Mouse (Mus musculus) forebrain, embryonic 14.5 days (tissue): Measurements from ENCODE around the gene Xpo1. TPM values are rescaled to one million over a fixed set of nuclear protein-coding genes. Genes with fewer than 3 reads are reported as not detected.

ENCODE experiments used
- ATAC-seq: fragments of 200-750 bp; cut with Nextera tagmentation; 2 replicates; pipeline ENCODE4 v1.8.0; 2017; ENCODE audit warnings: mild to moderate bottlenecking, moderate library complexity
- DNase-seq: peaks from one replicate; pipeline ENCODE4 v3.0.0-alpha.2; 2015; ENCODE audit warnings: low spot score
- H3K27ac ChIP-seq: fragments of 300-500 bp; sonication (generic); 2 replicates; pipeline ENCODE4 v1.5.1; 2014; ENCODE audit warnings: low read depth, mild to moderate bottlenecking, control low read depth, low read length, moderate library complexity
- H3K27me3 ChIP-seq: fragments of 300-500 bp; sonication (generic); replicated peaks from 2 replicates; pipeline ENCODE4 v1.6.1; 2014; ENCODE audit warnings: low read length, control low read depth, mixed read lengths; ENCODE audit not compliant: control insufficient read depth, insufficient read depth
- H3K36me3 ChIP-seq: fragments of 300-500 bp; sonication (generic); 2 replicates; pipeline ENCODE4 v1.6.1; 2014; ENCODE audit warnings: low read length, control low read depth; ENCODE audit not compliant: control insufficient read depth, insufficient read depth
- H3K4me1 ChIP-seq: fragments of 300-500 bp; sonication (generic); 2 replicates; pipeline ENCODE4 v1.6.1; 2014; ENCODE audit warnings: antibody characterized with exemption, low read length, control low read depth; ENCODE audit not compliant: control insufficient read depth, insufficient read depth
- H3K4me2 ChIP-seq: fragments of 300-500 bp; sonication (generic); 2 replicates; pipeline ENCODE4 v1.6.1; 2014; ENCODE audit warnings: mild to moderate bottlenecking, control low read depth, low read length
- H3K4me3 ChIP-seq: fragments of 300-500 bp; sonication (generic); 2 replicates; pipeline ENCODE4 v1.5.1; 2014; ENCODE audit warnings: low read depth, low read length, control low read depth
- H3K9ac ChIP-seq: fragments of 300-500 bp; sonication (generic); 2 replicates; pipeline ENCODE4 v1.6.1; 2014; ENCODE audit warnings: mild to moderate bottlenecking, low read length, control low read depth, moderate library complexity
- H3K9me3 ChIP-seq: fragments of 300-500 bp; sonication (generic); replicated peaks from 2 replicates; pipeline ENCODE4 v1.6.1; 2016; ENCODE audit warnings: low read length, control low read depth, mixed read lengths; ENCODE audit not compliant: control insufficient read depth
- WGBS: fragments of 180-500 bp; shearing (Covaris S2); extraction: QIAGEN DNeasy Blood & Tissue Kit; methylation state at CpG from one replicate; pipeline ENCODE4 v1.1.7; 2014; 5-methylcytosine and 5-hydroxymethylcytosine counted together
- polyA plus RNA-seq: library from polyadenylated mRNA; unstranded; fragments of >200 nt; fragmentation: Nextera tagmentation; extraction: Ambion mirVana; gene quantifications from 2 replicates; pipeline ENCODE4 v1.2.1, GENCODE M21; 2014

The Xpo1 gene
- polyA plus RNA-seq, 1 experiment from 2014 or later: 94.5 TPM

GRCm38 (mm10) chr11:23256194-23256802 is 457 bp downstream of the Xpo1 start:
- Histone ChIP-seq H3K27ac (peak overlapping the region; percentile 100), H3K4me1 (peaks cover 6% of the 10 kb centered on the region), H3K36me3 (no peaks in the 10 kb centered on the region), H3K4me3 (peak overlapping the region; percentile 93), H3K27me3 (no peaks in the 10 kb centered on the region), H3K9ac (peak overlapping the region; percentile 98), H3K4me2 (peak overlapping the region; percentile 86), H3K9me3 (no peaks in the 10 kb centered on the region)
- ATAC-seq (peak; percentile 40), DNase-seq (peak; percentile 24)
- WGBS: 0% methylated on average over 39 of the region's 51 CpGs

DNA sequence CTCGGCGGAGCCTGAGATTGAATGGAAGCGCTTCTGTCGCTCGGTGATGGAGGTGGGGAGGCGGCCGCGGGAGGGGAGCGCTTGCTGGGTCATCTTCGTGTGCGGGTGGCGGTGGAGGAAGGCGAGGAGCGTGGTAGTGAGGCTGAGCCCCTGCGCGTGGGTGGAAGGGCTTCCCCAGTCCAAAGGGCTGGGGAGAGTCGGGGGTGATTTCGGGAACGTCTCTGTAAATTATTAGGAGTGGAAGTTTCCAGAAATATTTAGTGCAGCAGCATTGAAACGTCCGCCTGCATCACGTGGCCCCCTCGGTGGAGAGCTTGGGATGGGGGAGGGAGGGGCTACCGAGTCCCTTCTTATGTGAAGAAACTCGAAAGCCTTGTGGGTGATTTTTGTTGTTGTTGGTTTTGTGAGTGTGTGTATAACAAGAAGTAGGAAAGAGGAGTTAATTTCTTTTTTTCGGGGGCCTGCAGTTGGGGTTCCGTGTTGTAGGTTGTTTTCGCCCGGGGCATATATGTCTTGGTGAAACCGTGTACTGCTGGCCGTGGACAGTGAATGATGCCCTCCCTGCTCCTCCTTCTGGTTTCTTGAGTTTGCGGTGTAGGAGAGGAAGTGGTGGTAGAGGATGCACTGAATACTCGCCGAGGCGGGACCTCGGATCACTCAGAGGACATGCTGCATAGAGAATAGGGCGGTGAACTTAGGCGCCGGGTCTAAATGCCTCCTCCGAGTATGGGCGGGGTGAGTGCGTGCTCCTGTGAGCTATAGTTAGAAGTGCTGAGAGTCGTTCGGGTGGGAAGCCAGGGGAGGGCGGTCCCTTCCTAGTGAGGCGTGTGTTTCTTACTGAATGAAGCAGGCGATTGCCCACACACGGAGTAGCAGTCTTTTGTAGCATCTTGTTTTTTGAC is 1.2 kb downstream of the Xpo1 start:
- peak overlapping the region; percentile 100 for H3K27ac ChIP-seq
- peak overlapping the region; percentile 98 for H3K9ac ChIP-seq
- no peaks in the 10 kb centered on the region for H3K9me3 ChIP-seq
- peak overlapping the region; percentile 93 for H3K4me3 ChIP-seq
- peaks cover 6% of the 10 kb centered on the region for H3K4me1 ChIP-seq
- ATAC-seq (no peak), DNase-seq (peak; percentile 82)
- WGBS: 0% methylated on average over 48 of the region's 48 CpGs
- H3K36me3 ChIP-seq: peaks cover 1% of the 10 kb centered on the region; the same call in 1 of the 2 replicates
- H3K4me2 ChIP-seq: peak overlapping the region; percentile 86
- no peaks in the 10 kb centered on the region for H3K27me3 ChIP-seq

DNA sequence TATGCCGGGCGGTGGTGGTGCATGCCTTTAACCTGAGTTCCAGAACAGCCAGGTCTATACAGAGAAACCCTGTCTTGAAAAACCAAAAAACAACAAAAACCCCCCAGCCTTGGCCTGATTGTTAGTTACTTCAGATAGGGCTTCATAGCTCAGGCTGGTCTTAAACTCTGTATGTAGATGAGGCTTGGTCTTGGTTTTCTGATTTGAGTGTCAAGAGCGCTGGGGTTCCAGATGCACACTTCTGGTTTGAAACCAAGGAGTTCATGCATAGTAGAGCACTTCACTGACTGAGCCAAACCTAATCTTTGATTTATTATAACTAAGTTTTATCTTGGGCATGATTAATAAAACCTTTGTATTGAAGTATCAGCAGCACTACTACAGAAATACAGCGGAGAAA is 3.2 kb downstream of the Xpo1 start:
- no peaks in the 10 kb centered on the region for H3K9me3 ChIP-seq
- no peak for DNase-seq
- ATAC-seq: no peak
- peak overlapping the region; percentile 20; the same call in 1 of the 2 replicates for H3K4me2 ChIP-seq
- H3K27ac ChIP-seq: no peak overlapping the region
- H3K27me3 ChIP-seq: no peaks in the 10 kb centered on the region
- no peak overlapping the region for H3K4me3 ChIP-seq
- no peak overlapping the region; the same call in 1 of the 2 replicates for H3K9ac ChIP-seq
- peaks cover 21% of the 10 kb centered on the region for H3K36me3 ChIP-seq
- WGBS: 90% methylated on average over 4 of the region's 4 CpGs
- H3K4me1 ChIP-seq: peaks cover 6% of the 10 kb centered on the region

DNA sequence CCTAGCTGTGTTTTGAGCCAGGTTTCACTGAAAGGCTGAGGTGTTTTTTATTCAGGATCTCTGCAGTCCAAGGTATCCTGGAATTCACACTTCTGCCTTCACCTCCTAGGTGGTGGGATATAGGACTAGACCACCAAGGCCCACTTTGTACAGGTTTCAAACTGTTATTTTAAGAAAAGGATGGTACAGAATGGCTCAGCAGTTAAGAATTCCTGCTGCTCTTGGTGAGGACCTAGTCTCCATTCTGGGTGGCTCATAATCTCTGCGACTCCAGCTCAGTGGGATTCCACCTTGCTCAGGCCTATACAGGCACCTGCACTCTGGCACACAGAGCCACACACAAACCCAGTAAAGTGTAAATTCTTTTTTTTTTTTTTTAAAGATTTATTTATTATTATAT is 3.6 kb downstream of the Xpo1 start:
- Histone ChIP-seq H3K4me2 (no peak overlapping the region), H3K4me1 (peaks cover 6% of the 10 kb centered on the region), H3K27me3 (no peaks in the 10 kb centered on the region), H3K9ac (no peak overlapping the region), H3K27ac (no peak overlapping the region), H3K4me3 (no peak overlapping the region), H3K36me3 (peaks cover 25% of the 10 kb centered on the region), H3K9me3 (no peaks in the 10 kb centered on the region)
- no peak for ATAC-seq
- WGBS: 66% methylated on average over 1 of the region's 1 CpGs
- DNase-seq: no peak

DNA sequence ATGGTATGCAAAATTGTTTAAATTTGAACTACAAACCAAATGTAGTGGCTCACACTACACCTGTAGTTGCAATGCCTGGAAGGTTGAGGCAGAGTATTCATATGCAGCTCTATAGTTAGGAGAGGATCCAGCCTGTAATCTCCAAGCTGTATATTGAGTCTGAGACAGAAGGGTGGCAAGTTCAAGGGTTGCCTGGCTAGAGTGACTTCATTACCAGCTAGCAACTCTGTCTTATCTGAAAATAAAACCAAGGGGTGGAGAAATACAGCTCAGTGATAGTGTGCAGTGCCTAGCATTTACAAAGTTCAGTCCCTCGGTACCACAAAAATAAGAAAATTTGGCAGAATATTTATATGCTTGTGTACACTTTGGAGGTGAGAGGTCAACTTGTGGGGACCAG is 4.3 kb downstream of the Xpo1 start:
- H3K4me2 ChIP-seq: no peak overlapping the region
- DNase-seq: no peak
- no peaks in the 10 kb centered on the region for H3K9me3 ChIP-seq
- ATAC-seq: no peak
- no peaks in the 10 kb centered on the region for H3K27me3 ChIP-seq
- H3K4me1 ChIP-seq: peaks cover 4% of the 10 kb centered on the region
- peaks cover 32% of the 10 kb centered on the region for H3K36me3 ChIP-seq
- no peak overlapping the region for H3K27ac ChIP-seq
- H3K4me3 ChIP-seq: no peak overlapping the region
- H3K9ac ChIP-seq: no peak overlapping the region
- WGBS: 100% methylated on average over 1 of the region's 1 CpGs

DNA sequence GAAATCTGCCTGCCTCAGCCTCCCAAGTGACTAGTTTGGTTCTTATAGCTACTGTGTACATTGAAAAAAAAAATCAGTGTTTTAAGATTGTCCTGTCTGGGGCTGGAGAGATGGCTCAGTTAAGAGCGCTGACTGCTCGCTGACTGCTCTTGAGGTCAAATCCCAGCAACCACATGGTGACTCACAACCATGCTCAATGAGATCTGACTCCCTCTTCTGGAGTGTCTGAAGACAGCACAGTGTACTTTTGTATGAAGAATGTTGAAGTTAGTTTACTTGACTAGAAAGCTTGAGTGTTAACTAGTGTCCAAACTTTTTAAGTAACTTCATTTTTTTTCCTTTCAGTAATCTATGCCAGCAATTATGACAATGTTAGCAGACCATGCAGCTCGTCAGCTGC is 5.6 kb downstream of the Xpo1 start:
- Histone ChIP-seq H3K27me3 (no peaks in the 10 kb centered on the region), H3K4me2 (no peak overlapping the region), H3K9me3 (no peaks in the 10 kb centered on the region), H3K27ac (no peak overlapping the region), H3K4me3 (no peak overlapping the region), H3K9ac (no peak overlapping the region), H3K4me1 (peaks cover 4% of the 10 kb centered on the region), H3K36me3 (peaks cover 45% of the 10 kb centered on the region)
- ATAC-seq (no peak), DNase-seq (no peak)
- WGBS: 82% methylated on average over 3 of the region's 3 CpGs

- no peak for DNase-seq
- Histone ChIP-seq H3K4me3 (no peak overlapping the region), H3K36me3 (peaks cover 61% of the 10 kb centered on the region), H3K4me1 (no peaks in the 10 kb centered on the region), H3K9ac (no peak overlapping the region), H3K27ac (no peak overlapping the region), H3K27me3 (no peaks in the 10 kb centered on the region), H3K4me2 (no peak overlapping the region), H3K9me3 (no peaks in the 10 kb centered on the region)
- no peak for ATAC-seq
These were observed 9.1 kb downstream of the Xpo1 start for GRCm38 (mm10) chr11:23264949-23265348.

DNA sequence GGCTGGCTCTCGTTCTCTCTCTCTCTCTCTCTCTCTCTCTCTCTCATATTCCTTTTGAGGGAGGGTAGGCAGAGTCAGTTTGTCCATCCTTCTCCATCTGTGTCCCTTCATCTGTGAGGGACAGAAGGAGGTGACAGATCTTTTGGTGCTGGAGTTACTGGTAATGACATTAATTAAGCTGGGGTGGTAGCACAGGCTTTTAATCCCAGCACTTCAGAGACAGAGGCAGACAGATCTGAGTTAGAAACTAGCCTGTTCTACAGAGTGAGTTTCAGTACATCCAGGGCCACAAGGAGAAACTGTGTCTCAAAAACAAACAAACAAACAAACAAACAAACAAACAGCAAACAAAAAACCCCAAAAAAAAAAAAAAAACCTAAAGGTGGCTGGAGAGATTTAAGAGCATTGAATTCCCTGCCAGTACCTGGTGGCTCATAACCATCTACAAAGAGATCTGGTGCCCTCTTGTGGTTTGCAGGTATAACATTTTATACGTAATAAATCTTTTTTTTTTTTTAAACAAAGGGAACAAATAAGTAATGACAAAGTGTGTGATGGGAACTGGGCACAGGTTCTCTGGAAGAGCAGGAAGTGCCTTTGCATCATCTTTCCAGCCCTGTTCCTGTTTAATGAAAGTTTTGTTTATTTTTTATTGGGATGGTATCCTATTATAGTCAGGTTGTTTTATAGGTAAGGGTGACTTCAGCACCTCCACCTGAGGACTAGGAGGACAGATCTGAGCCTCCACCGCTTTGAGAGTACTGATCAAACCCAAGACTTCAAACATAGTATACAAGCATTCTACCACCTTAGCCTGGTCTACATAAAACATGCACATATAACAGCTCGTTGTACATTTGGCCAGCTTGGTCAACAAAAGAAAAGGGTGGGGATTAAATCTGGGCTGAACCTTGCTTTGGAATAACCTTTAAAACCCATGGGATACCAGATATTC is 16.2 kb downstream of the Xpo1 start:
- ATAC-seq: peak; percentile 54; the same call in 1 of the 2 replicates

More for the DNA sequence above, 16.2 kb downstream of the Xpo1 start:
- H3K4me2 ChIP-seq: no peak overlapping the region
- H3K36me3 ChIP-seq: peaks cover 73% of the 10 kb centered on the region
- no peaks in the 10 kb centered on the region for H3K9me3 ChIP-seq
- DNase-seq: peak; percentile 83
- no peaks in the 10 kb centered on the region for H3K4me1 ChIP-seq
- no peak overlapping the region for H3K27ac ChIP-seq
- no peaks in the 10 kb centered on the region for H3K27me3 ChIP-seq
- 70% methylated on average over 4 of the region's 4 CpGs for WGBS
- no peak overlapping the region for H3K9ac ChIP-seq
- H3K4me3 ChIP-seq: no peak overlapping the region
